Mouse (Mus musculus) embryonic facial prominence, embryonic 12.5 days (tissue): ENCODE data around the gene Olfr910. TPM values are rescaled to one million over a fixed set of nuclear protein-coding genes. Genes with fewer than 3 reads are reported as not detected.

Source experiments
- ATAC-seq: fragments of 200-750 bp; cut with Nextera tagmentation; 2 replicates; pipeline ENCODE4 v1.8.0; 2017; ENCODE audit not compliant: insufficient number of reproducible peaks, insufficient read depth, low FRiP score, low TSS enrichment
- H3K27ac ChIP-seq: fragments of 300-500 bp; sonication (generic); 2 replicates; pipeline ENCODE4 v1.5.1; 2016; ENCODE audit warnings: mild to moderate bottlenecking
- H3K27me3 ChIP-seq: fragments of 300-500 bp; sonication (generic); 2 replicates; pipeline ENCODE4 v1.6.1; 2016; ENCODE audit warnings: mild to moderate bottlenecking, moderate library complexity
- H3K36me3 ChIP-seq: fragments of 300-500 bp; sonication (generic); 2 replicates; pipeline ENCODE4 v1.6.1; 2016; ENCODE audit warnings: mild to moderate bottlenecking
- H3K4me1 ChIP-seq: fragments of 300-500 bp; sonication (generic); 2 replicates; pipeline ENCODE4 v1.6.1; 2016
- H3K4me2 ChIP-seq: fragments of 300-500 bp; sonication (generic); replicated peaks from 2 replicates; pipeline ENCODE4 v1.6.1; 2016; ENCODE audit warnings: mild to moderate bottlenecking, moderate library complexity
- H3K4me3 ChIP-seq: fragments of 300-500 bp; sonication (generic); 2 replicates; pipeline ENCODE4 v1.5.1; 2016; ENCODE audit warnings: mild to moderate bottlenecking
- H3K9ac ChIP-seq: fragments of 300-500 bp; sonication (generic); 2 replicates; pipeline ENCODE4 v1.6.1; 2016; ENCODE audit warnings: mild to moderate bottlenecking, moderate library complexity
- H3K9me3 ChIP-seq: fragments of 300-500 bp; sonication (generic); 2 replicates; pipeline ENCODE4 v1.6.1; 2016; ENCODE audit warnings: mild to moderate bottlenecking, moderate library complexity
- WGBS: fragments of 180-500 bp; shearing (Covaris S2); methylation state at CpG from one replicate; pipeline ENCODE4 v1.1.7; 2016; 5-methylcytosine and 5-hydroxymethylcytosine counted together
- polyA plus RNA-seq: library from polyadenylated mRNA; unstranded; fragments of >200 nt; fragmentation: Nextera tagmentation; extraction: Ambion mirVana; gene quantifications from 2 replicates; pipeline ENCODE4 v1.2.1, GENCODE M21; 2016

The Olfr910 gene
- not detected in 2 replicates for polyA plus RNA-seq

DNA sequence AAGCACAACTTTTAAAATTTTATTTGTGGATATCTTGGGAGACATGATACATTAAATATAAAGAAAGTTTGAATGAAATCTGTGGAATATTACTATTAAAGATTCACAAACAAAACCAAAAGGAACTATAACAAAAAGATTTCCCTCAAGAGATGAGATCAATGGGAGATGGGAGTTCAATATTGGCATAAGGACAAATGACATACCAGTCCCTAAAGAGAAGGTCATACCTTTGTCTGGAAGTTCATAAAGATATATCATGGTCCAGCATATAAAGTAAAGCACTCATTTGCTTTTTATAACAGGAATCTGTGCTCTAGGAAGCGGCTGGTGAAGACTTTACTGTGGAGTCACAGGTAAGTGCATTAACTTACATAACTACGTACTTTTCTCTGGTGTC is at the start of gene Olfr910:
Gene Olfr910, plus strand, starts transcription at position 301 of the 400 bp plus-strand sequence.
- WGBS = 86% methylated on average over 2 of the region's 2 CpGs
- no peak within 1 kb of the TSS for H3K9ac ChIP-seq
- H3K36me3 ChIP-seq = no peaks in the 10 kb centered on the region
- no peak within 1 kb of the TSS for H3K4me2 ChIP-seq
- no peak within 1 kb of the TSS for H3K27ac ChIP-seq
- H3K27me3 ChIP-seq = no peaks in the 10 kb centered on the region
- H3K4me1 ChIP-seq = no peaks in the 10 kb centered on the region
- no peak for ATAC-seq
- H3K9me3 ChIP-seq = no peaks in the 10 kb centered on the region
- H3K4me3 ChIP-seq = no peak within 1 kb of the TSS

DNA sequence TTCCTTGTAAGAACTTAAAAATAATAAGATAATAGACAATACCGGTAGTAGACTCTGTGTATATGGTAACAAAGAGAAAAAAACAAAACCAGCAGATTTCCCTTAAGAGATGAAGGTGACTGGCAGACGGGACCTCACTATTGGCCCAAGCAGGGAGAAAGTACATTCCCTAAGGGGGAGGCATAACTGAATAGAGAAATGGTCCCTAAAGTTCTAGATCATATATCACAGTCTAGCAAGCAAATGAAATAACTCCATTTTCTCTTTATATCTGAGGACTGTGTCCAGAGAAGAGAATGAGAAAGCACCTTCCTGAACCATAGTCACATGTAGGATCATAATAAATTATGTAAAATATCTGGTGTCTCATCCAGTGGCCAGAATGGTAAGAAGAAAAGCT is 42.1 kb upstream of the Olfr910 start, which contains the start of gene Olfr907:
Gene Olfr907, plus strand, starts transcription at position 301 of the 400 bp plus-strand sequence.
- no peak for ATAC-seq
- H3K9ac ChIP-seq = no peak within 1 kb of the TSS
- 83% methylated on average over 2 of the region's 2 CpGs for WGBS
- H3K27ac ChIP-seq = no peak within 1 kb of the TSS
- H3K36me3 ChIP-seq = no peaks in the 10 kb centered on the region
- H3K4me1 ChIP-seq = no peaks in the 10 kb centered on the region
- H3K4me2 ChIP-seq = no peak within 1 kb of the TSS
- no peaks in the 10 kb centered on the region for H3K27me3 ChIP-seq
- no peaks in the 10 kb centered on the region for H3K9me3 ChIP-seq
- H3K4me3 ChIP-seq = no peak within 1 kb of the TSS

DNA sequence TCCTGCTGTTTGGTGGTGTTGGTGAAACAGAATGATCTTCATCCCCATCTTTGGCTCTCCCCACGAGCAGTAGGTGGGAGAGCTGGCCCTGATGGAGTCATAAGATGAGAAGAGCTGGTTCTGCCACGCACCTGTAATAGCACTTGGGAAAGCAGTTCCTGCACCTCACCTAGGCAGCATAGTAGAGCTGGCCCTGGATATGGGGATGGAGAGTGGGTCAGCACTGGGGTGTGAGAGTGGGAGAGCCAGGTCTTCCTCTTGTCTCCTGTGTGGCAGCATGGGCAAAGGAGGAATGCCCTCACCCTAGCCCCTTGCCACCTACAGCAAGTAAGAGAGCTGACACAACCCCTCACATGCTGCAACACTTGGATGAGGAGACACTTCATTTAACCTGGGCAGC is 25.3 kb upstream of the Olfr910 start:
- Histone ChIP-seq H3K27ac (no peak overlapping the region), H3K27me3 (no peaks in the 10 kb centered on the region), H3K36me3 (no peaks in the 10 kb centered on the region), H3K9ac (no peak overlapping the region), H3K4me1 (no peaks in the 10 kb centered on the region), H3K9me3 (no peaks in the 10 kb centered on the region), H3K4me2 (no peak overlapping the region), H3K4me3 (no peak overlapping the region)
- WGBS = 67% methylated on average over 2 of the region's 2 CpGs
- no peak for ATAC-seq

DNA sequence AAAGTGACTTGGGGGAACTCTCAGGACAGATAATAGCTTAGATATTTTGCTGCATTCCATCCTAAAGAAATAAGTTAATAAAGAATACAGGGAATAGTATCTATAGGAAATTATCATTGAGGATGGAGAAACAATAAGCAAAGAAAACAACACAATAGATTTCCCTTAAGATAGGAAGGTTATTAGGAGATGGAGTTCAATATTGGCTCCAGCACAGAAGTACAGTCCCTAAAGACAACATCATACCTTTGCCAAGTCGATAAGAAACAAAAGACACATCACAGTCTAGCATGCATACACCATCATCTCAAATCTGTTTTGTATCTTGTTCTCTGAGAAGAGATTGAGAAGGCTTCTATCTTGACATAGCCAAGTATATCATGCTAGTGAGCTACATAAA is 16.4 kb upstream of the Olfr910 start, which contains the start of gene Olfr911-ps1:
Gene Olfr911-ps1, plus strand, starts transcription at position 301 of the 400 bp plus-strand sequence.
- H3K27ac ChIP-seq = no peak within 1 kb of the TSS
- H3K9me3 ChIP-seq = no peaks in the 10 kb centered on the region
- no peak for ATAC-seq
- no peak within 1 kb of the TSS for H3K9ac ChIP-seq
- H3K4me2 ChIP-seq = no peak within 1 kb of the TSS
- H3K36me3 ChIP-seq = no peaks in the 10 kb centered on the region
- H3K4me3 ChIP-seq = no peak within 1 kb of the TSS
- 74% methylated on average over 1 of the region's 1 CpGs for WGBS
- H3K27me3 ChIP-seq = no peaks in the 10 kb centered on the region
- no peaks in the 10 kb centered on the region for H3K4me1 ChIP-seq

DNA sequence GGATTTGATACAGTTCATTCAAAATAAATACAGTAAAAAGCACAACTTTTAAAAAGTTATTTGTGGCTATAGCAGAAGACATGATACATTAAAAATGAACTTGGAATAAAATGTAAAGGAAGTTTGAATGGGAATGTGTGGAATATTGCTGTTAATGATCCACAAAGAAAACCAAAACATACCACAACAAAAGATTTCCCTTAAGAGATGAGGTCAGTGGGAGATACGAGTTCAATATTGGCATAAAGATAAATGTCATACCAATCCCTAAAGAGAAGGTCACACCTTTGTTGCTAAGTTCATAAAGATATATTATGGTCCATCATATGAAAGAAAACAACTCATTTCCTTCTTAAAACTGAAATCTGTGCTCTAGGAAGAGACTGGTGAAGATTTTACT is 42.2 kb downstream of the Olfr910 start, which contains the start of gene Olfr912:
Gene Olfr912, plus strand, starts transcription at position 301 of the 400 bp plus-strand sequence.
- no peak within 1 kb of the TSS for H3K9ac ChIP-seq
- no peak within 1 kb of the TSS for H3K4me3 ChIP-seq
- no peak within 1 kb of the TSS for H3K27ac ChIP-seq
- H3K36me3 ChIP-seq = no peaks in the 10 kb centered on the region
- ATAC-seq = no peak
- H3K4me1 ChIP-seq = no peaks in the 10 kb centered on the region
- WGBS = 72% methylated on average over 1 of the region's 1 CpGs
- no peak within 1 kb of the TSS for H3K4me2 ChIP-seq
- H3K27me3 ChIP-seq = no peaks in the 10 kb centered on the region
- H3K9me3 ChIP-seq = no peaks in the 10 kb centered on the region

Other genes with a start within 250 kb of the Olfr910 start
- gene Olfr896-ps1, start 246.7 kb upstream of the Olfr910 start, polyA plus RNA-seq = not detected in 2 replicates
- not detected in 2 replicates for gene Olfr25, start 208.8 kb upstream of the Olfr910 start, polyA plus RNA-seq
- gene Olfr898, start 189.4 kb upstream of the Olfr910 start, polyA plus RNA-seq = not detected in 2 replicates
- gene Olfr250, start 171.0 kb upstream of the Olfr910 start, polyA plus RNA-seq = not detected in 2 replicates
- not detected in 2 replicates for gene Olfr251, start 160.8 kb upstream of the Olfr910 start, polyA plus RNA-seq
- not detected in 2 replicates for gene Olfr147, start 136.2 kb upstream of the Olfr910 start, polyA plus RNA-seq
- gene Olfr901, start 108.4 kb upstream of the Olfr910 start, polyA plus RNA-seq = not detected in 2 replicates
- gene Olfr902, start 90.2 kb upstream of the Olfr910 start, polyA plus RNA-seq = not detected in 2 replicates
- not detected in 2 replicates for gene Olfr904, start 74.7 kb upstream of the Olfr910 start, polyA plus RNA-seq
- not detected in 2 replicates for gene Olfr905, start 66.7 kb upstream of the Olfr910 start, polyA plus RNA-seq
- not detected in 2 replicates for gene Olfr906, start 50.8 kb upstream of the Olfr910 start, polyA plus RNA-seq
- not detected in 2 replicates for gene Olfr907, start 42.0 kb upstream of the Olfr910 start, polyA plus RNA-seq
- not detected in 2 replicates for gene Olfr911-ps1, start 16.3 kb upstream of the Olfr910 start, polyA plus RNA-seq
- gene Olfr912, start 42.3 kb downstream of the Olfr910 start, polyA plus RNA-seq = not detected in 2 replicates
- gene Olfr913, start 54.9 kb downstream of the Olfr910 start, polyA plus RNA-seq = not detected in 2 replicates
- not detected in 2 replicates for gene Olfr914, start 67.3 kb downstream of the Olfr910 start, polyA plus RNA-seq
- not detected in 2 replicates for gene Olfr916, start 122.0 kb downstream of the Olfr910 start, polyA plus RNA-seq
- gene Olfr917, start 128.0 kb downstream of the Olfr910 start, polyA plus RNA-seq = not detected in 2 replicates
- not detected in 2 replicates for gene Olfr918, start 136.8 kb downstream of the Olfr910 start, polyA plus RNA-seq
- gene Olfr919, start 165.8 kb downstream of the Olfr910 start, polyA plus RNA-seq = not detected in 2 replicates
- gene Vwa5a, start 180.4 kb downstream of the Olfr910 start, polyA plus RNA-seq = 16.3 and 16.4 TPM in 2 replicates
- 0.04 TPM in 1 of 2 replicates, not detected in the other for gene Olfr920, start 214.4 kb downstream of the Olfr910 start, polyA plus RNA-seq
- gene Olfr921, start 235.2 kb downstream of the Olfr910 start, polyA plus RNA-seq = not detected in 2 replicates